Mouse (Mus musculus) E14TG2a.4 (cell line): ENCODE data around the gene Itpr3.
A peak's percentile ranks its signal among the peaks of the same experiment; 100 is the strongest.

ENCODE experiments used
- CTCF ChIP-seq: conservative IDR thresholded peaks from 2 replicates; pipeline ENCODE4 v1.5.1; 2014; ENCODE audit warnings: low read length
- NANOG ChIP-seq: IDR thresholded peaks from 2 replicates; pipeline ENCODE4 v1.6.1; 2014; ENCODE audit warnings: borderline replicate concordance, low read length, mixed read lengths
- POU5F1 ChIP-seq: IDR thresholded peaks from 2 replicates; pipeline ENCODE4 v1.6.1; 2014; ENCODE audit warnings: low read length, borderline replicate concordance

DNA sequence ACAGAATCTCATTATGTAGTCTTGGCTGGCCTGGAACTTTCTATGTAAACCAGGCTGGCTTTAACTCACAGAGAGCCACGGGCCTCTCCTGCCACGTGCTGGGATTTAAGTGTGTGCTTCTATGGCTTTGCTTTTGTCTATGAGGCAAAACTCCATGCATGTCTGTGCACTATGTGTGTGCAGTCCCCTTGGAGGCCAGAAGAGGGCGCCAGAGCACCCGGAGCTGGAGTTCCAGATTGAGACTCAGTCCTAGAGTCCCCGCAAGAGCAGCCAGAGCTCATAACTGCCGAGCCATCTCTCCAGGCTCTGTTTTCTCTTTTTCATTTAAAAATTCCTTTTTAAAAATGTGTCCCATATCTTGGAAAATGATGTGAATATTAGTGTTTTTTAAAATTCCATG is 20.8 kb downstream of the Itpr3 start:
- TF ChIP-seq CTCF (peak; percentile 94), POU5F1 (no peak), NANOG (no peak)
